Mouse (Mus musculus): ENCODE results near the gene Rhbdl1. TPM values are rescaled to one million over a fixed set of nuclear protein-coding genes. Genes with fewer than 3 reads are reported as not detected.
"Not testable (repeated sequence)": the region's sequence is repeated elsewhere in the genome, so short reads cannot be mapped to it uniquely, and the experiment has no call there.

The Rhbdl1 gene
- polyA plus RNA-seq, 1 experiment, result 29.2 TPM

DNA sequence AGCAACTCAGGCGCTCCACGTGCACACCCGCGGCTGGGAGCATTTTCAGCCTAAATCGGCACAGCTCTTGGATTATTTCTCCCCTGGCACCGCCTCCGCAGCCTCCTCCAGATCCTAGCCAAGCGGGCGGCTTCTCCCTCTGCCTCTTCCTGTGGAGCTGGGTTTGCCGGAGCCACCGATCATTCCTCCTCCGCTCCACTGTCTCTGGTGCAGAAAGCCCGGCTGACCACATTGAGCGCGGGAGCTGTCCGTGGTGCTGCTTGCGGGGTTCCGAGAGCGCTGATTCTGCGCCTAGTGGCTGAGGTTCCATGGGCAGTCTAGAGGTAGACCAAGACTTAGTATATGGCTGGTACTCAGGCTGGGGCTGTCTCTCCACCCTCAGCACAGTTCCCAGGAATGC is 23.6 kb downstream of the Rhbdl1 start:
- Histone ChIP-seq H3K27me3 (ENCODE audit: control insufficient read depth, insufficient read depth, low read length) (peaks cover 13% of the 10 kb centered on the region; the same call in 1 of the 2 replicates), H3K27ac (ENCODE audit: control insufficient read depth, insufficient read depth, low read length) (no peak overlapping the region), H3K4me1 (replicated peaks; ENCODE audit: control insufficient read depth, insufficient read depth, low read length) (no peaks in the 10 kb centered on the region), H3K36me3 (ENCODE audit: control insufficient read depth, insufficient read depth, low read length) (no peaks in the 10 kb centered on the region), H3K4me3 (ENCODE audit: control insufficient read depth, insufficient read depth, low read length) (no peak overlapping the region)
- DNase-seq, result peak; percentile 77
- TF ChIP-seq POLR2A (IDR thresholded peaks at IDR 0.05; ENCODE audit: control insufficient read depth, extremely low read depth, insufficient read depth, low read length, poor library complexity), result no peak
- 0 out of 2 replicates have a peak, but pooled peaks have one; percentile 54 for TF ChIP-seq CTCF (IDR thresholded peaks at IDR 0.05; ENCODE audit: borderline replicate concordance, control insufficient read depth, extremely low read depth, insufficient read depth, low read length, poor library complexity)
- WGBS, result 6% methylated on average over 20 of the region's 20 CpGs

DNA sequence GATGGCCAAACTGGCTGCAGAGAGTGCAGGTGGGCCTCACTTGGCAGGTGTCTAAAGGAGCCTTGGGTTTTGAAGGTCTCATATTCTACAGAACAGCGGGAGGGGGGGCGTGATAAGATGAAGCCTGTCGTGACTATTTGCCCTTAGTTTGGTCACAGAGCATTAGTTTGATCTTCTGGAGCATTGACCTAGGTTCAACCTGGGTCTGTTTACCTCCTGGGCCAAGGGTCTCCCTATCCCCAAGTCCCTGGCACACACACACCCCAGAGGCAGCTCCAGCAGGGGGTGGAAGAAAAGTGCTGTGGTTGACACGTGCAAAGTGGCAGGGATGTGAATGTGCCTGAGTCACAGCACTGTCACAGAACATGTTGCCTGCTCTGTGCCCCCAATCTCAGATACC is 26.2 kb downstream of the Rhbdl1 start:
- Histone ChIP-seq H3K4me3 (ENCODE audit: control insufficient read depth, insufficient read depth, low read length) (no peak overlapping the region), H3K4me1 (replicated peaks; ENCODE audit: control insufficient read depth, insufficient read depth, low read length) (no peaks in the 10 kb centered on the region), H3K27ac (ENCODE audit: control insufficient read depth, insufficient read depth, low read length) (no peak overlapping the region), H3K27me3 (ENCODE audit: control insufficient read depth, insufficient read depth, low read length) (peaks cover 14% of the 10 kb centered on the region; the same call in 1 of the 2 replicates), H3K36me3 (ENCODE audit: control insufficient read depth, insufficient read depth, low read length) (no peaks in the 10 kb centered on the region)
- TF ChIP-seq POLR2A (IDR thresholded peaks at IDR 0.05; ENCODE audit: control insufficient read depth, extremely low read depth, insufficient read depth, low read length, poor library complexity) (no peak), CTCF (IDR thresholded peaks at IDR 0.05; ENCODE audit: borderline replicate concordance, control insufficient read depth, extremely low read depth, insufficient read depth, low read length, poor library complexity) (no peak)
- WGBS, result 65% methylated on average over 4 of the region's 4 CpGs
- DNase-seq, result no peak

DNA sequence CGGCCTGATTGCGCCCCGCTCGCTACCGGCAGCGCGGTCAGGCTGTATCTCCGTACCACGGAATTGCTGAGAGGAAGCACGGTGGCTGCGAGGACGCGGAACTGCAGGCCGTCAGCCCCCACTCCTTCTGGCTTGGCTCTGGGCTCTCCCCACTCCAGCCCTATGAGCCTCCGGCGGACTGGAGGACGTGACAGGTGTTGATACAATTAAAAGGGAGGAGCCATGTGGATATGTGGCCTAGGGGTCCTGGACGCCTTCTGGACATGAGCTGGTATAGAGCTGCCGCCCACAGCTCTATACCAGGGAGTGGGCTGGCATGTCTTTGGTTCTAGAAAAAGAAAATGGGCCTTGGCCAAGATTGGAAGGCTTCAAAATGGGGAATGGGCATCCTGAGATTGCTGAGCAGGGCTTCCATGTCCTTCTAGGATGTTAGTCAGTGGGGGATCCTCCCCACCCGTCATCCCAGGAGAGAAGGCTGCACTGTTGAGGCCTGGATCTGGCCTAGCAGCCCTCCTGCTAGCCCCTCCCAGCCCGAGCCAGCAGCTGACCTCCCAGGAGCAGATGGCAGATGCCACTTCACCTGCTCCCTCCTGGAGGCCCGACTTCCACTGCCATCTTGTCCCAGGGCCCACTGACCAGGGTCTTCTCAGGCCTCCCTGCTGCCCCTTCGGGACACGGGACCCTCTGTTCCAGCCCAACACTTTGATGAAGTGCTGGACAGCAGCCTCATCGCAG is 27.3 kb downstream of the Rhbdl1 start:
- H3K4me3 ChIP-seq (ENCODE audit: control insufficient read depth, insufficient read depth, low read length), result 0 out of 2 replicates have a peak overlapping the region, but pooled peaks have one; percentile 2
- TF ChIP-seq CTCF (IDR thresholded peaks at IDR 0.05; ENCODE audit: borderline replicate concordance, control insufficient read depth, extremely low read depth, insufficient read depth, low read length, poor library complexity) (no peak), POLR2A (IDR thresholded peaks at IDR 0.05; ENCODE audit: control insufficient read depth, extremely low read depth, insufficient read depth, low read length, poor library complexity) (no peak)
- whole genome bisulfite sequencing, result 18% methylated on average over 25 of the region's 25 CpGs
- no peaks in the 10 kb centered on the region for H3K4me1 ChIP-seq (replicated peaks; ENCODE audit: control insufficient read depth, insufficient read depth, low read length)
- no peak for DNase-seq
- no peak overlapping the region for H3K27ac ChIP-seq (ENCODE audit: control insufficient read depth, insufficient read depth, low read length)
- no peaks in the 10 kb centered on the region for H3K36me3 ChIP-seq (ENCODE audit: control insufficient read depth, insufficient read depth, low read length)
- H3K27me3 ChIP-seq (ENCODE audit: control insufficient read depth, insufficient read depth, low read length), result peaks cover 14% of the 10 kb centered on the region; the same call in 1 of the 2 replicates

DNA sequence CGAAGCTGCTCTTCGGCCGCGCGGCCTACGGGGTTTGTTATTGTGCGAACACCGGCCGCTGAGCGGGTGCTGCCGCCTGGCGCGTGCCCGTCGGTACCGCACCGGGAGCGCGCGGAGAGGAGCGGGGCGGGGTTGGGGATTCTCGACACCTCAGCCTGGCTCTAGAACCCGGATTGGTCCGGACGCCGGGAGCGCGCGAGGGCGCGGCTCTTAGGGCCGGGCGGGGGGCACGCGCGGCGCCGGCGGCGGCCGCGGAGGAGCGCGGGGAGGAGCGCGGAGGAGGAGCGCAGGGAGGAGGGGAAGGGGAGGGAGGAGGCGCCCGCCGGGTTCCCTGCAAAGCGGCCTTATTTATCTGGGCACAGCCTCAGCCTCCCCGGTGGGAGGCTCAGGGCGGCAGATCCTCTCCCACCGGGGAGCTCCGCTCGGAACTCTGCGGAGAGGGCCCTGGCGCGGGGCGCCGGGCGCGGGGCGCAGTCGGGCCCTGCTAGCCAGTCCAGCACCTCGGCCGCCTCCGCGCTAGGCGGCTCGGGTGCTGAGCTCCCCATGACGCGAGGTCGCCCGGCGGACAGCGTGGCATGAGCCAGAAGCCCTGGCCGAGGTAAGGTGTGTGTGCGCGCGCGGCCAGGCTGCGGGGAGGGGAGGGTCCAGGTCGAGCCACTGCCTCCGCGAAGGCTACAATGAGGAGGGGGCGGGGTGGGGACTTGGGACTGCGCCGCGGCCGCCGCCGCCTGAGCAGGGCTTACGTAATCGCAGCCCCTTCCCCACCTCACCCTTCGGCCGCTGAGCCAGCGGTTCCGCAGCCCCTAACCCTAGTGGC is 28.1 kb downstream of the Rhbdl1 start, which contains the start of gene Fbxl16:
Gene Fbxl16, plus strand, starts transcription at position 297 of the 817 bp plus-strand sequence.
- Histone ChIP-seq H3K27ac (ENCODE audit: control insufficient read depth, insufficient read depth, low read length) (no peak within 1 kb of the TSS), H3K27me3 (ENCODE audit: control insufficient read depth, insufficient read depth, low read length) (peaks cover 14% of the 10 kb centered on the region; the same call in 1 of the 2 replicates), H3K4me3 (ENCODE audit: control insufficient read depth, insufficient read depth, low read length) (0 out of 2 replicates have a peak within 1 kb of the TSS, but pooled peaks have one; percentile 2), H3K36me3 (ENCODE audit: control insufficient read depth, insufficient read depth, low read length) (no peaks in the 10 kb centered on the region), H3K4me1 (replicated peaks; ENCODE audit: control insufficient read depth, insufficient read depth, low read length) (no peaks in the 10 kb centered on the region)
- no peak for DNase-seq
- TF ChIP-seq POLR2A (IDR thresholded peaks at IDR 0.05; ENCODE audit: control insufficient read depth, extremely low read depth, insufficient read depth, low read length, poor library complexity) (no peak), CTCF (IDR thresholded peaks at IDR 0.05; ENCODE audit: borderline replicate concordance, control insufficient read depth, extremely low read depth, insufficient read depth, low read length, poor library complexity) (no peak)
- WGBS, result 1% methylated on average over 95 of the region's 100 CpGs

DNA sequence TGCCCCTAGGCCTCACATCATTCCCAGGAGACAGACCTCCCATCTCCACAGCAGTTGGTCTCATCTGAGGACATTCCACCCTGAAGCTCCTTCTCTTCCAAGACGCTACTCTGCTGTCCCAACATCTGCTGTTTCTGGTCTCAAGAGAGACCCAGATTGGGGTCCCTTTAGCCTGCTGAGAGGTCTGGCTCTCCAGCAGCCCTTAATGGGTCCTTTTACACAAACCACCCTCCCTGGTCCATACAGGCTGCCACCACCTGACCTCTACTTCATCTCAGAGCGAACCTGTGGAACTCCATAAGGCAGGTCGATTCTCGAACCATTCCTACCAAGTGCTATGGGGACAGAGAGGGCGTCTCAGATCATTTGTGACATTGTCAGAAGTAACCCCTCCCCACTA is 29.1 kb downstream of the Rhbdl1 start:
- no peak for DNase-seq
- Histone ChIP-seq H3K27ac (ENCODE audit: control insufficient read depth, insufficient read depth, low read length) (no peak overlapping the region), H3K4me1 (replicated peaks; ENCODE audit: control insufficient read depth, insufficient read depth, low read length) (no peaks in the 10 kb centered on the region), H3K4me3 (ENCODE audit: control insufficient read depth, insufficient read depth, low read length) (no peak overlapping the region), H3K27me3 (ENCODE audit: control insufficient read depth, insufficient read depth, low read length) (peaks cover 14% of the 10 kb centered on the region; the same call in 1 of the 2 replicates), H3K36me3 (ENCODE audit: control insufficient read depth, insufficient read depth, low read length) (no peaks in the 10 kb centered on the region)
- 49% methylated on average over 5 of the region's 5 CpGs for WGBS
- no peak for TF ChIP-seq CTCF (IDR thresholded peaks at IDR 0.05; ENCODE audit: borderline replicate concordance, control insufficient read depth, extremely low read depth, insufficient read depth, low read length, poor library complexity)
- TF ChIP-seq POLR2A (IDR thresholded peaks at IDR 0.05; ENCODE audit: control insufficient read depth, extremely low read depth, insufficient read depth, low read length, poor library complexity), result no peak

DNA sequence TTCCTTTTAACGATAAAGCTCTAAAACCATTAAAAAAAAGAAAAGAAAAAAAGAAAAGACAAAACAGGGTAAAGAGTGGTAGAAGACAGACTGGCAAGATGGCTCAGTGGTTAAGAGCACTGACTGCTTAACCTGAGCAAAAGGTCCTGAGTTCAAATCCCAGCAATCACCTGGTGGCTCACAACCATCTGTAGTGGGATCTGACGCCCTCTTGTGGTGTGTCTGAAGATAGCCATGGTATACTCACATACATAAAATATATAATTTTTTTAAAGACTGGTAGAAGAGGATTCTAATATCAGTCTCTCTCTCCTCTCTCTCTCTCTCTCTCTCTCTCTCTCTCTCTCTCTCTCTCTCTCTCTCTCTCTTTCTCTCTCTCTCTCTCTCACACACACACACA is 29.6 kb downstream of the Rhbdl1 start:
- WGBS, result 38% methylated on average over 2 of the region's 2 CpGs
- H3K4me1 ChIP-seq (replicated peaks; ENCODE audit: control insufficient read depth, insufficient read depth, low read length); H3K4me3 ChIP-seq (ENCODE audit: control insufficient read depth, insufficient read depth, low read length); H3K36me3 ChIP-seq (ENCODE audit: control insufficient read depth, insufficient read depth, low read length); DNase-seq; H3K27ac ChIP-seq (ENCODE audit: control insufficient read depth, insufficient read depth, low read length): not testable (repeated sequence)
- H3K27me3 ChIP-seq (ENCODE audit: control insufficient read depth, insufficient read depth, low read length), result peaks cover 14% of the 10 kb centered on the region; the same call in 1 of the 2 replicates

Measured in thymus, adult 2 months (tissue).